Mouse (Mus musculus): Measurements from ENCODE around the gene S100a3. TPM values are rescaled to one million over a fixed set of nuclear protein-coding genes. Genes with fewer than 3 reads are reported as not detected.
A peak's percentile ranks its signal among the peaks of the same experiment; 100 is the strongest.

The S100a3 gene
- polyA plus RNA-seq (2016; fragmentation: Nextera tagmentation; extraction: Ambion mirVana) = not detected in 2 replicates

DNA sequence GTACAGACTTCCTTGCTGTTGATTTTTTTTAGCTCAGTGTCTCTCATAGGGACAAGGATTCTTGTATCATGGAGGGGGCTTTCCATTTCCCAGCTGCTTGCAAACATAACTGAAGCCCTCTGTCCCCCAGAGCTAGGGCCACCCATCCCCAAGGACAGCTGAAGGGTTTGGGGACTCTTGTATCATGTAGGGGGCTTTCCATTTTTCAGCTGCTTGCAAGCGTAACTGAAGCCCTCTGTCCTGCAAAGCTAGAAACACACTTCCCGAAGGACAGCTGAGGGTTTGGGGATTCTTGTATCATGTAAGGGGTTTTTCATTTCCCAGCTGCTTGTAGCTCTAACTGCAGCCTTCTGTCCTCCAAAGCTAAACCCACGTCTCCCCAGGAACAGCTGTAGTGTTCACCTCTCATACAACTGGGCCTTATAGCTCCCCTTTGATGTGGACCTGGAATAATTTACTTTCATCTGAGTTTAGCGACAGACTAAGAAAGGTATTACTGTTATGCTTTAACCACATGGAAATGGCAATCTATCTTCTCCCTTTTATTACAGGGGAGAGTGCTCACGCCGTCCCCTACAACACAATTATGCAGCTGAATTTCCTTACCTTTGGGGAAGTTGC is at the start of gene S100a3:
TSS of gene S100a3 (plus strand) at position 571 of the 621 bp plus-strand sequence.
- H3K4me3 ChIP-seq = no peak within 1 kb of the TSS
- 87% methylated on average over 6 of the region's 6 CpGs for WGBS
- peaks cover 4% of the 10 kb centered on the region; the same call in 1 of the 2 replicates for H3K4me1 ChIP-seq
- H3K27ac ChIP-seq = no peak within 1 kb of the TSS
- no peak for DNase-seq (ENCODE audit: extremely low spot score, low spot score)
- no peaks in the 10 kb centered on the region for H3K9me3 ChIP-seq
- no peaks in the 10 kb centered on the region for H3K27me3 ChIP-seq (ENCODE audit: poor library complexity, severe bottlenecking)
- no peaks in the 10 kb centered on the region for H3K36me3 ChIP-seq (replicated peaks)

DNA sequence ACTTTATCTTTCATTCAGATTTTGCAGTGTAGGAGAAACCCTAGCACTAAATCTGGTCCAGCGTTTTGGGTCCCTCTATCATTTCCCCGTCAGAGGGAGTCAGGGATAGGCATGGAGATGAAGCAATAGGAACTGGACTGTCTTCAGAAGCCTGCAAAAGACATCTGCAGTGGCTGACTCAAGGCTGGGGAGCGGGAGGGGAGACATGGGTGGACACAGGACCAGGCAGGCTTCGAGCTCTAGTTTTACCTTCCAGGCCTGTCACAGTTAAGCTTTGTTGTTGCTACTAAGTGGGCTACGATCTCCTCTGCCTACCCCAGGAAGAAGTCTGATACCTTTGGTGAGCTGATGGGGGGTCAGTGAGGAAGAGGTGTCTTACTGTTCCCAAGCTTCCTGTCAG is 48.1 kb upstream of the S100a3 start:
- peaks cover 50% of the 10 kb centered on the region for H3K27me3 ChIP-seq (ENCODE audit: poor library complexity, severe bottlenecking)
- no peaks in the 10 kb centered on the region for H3K9me3 ChIP-seq
- H3K4me3 ChIP-seq = no peak overlapping the region
- DNase-seq (ENCODE audit: extremely low spot score, low spot score) = no peak
- peaks cover 38% of the 10 kb centered on the region for H3K4me1 ChIP-seq
- H3K36me3 ChIP-seq (replicated peaks) = peaks cover 6% of the 10 kb centered on the region
- WGBS = 83% methylated on average over 5 of the region's 5 CpGs
- no peak overlapping the region for H3K27ac ChIP-seq

DNA sequence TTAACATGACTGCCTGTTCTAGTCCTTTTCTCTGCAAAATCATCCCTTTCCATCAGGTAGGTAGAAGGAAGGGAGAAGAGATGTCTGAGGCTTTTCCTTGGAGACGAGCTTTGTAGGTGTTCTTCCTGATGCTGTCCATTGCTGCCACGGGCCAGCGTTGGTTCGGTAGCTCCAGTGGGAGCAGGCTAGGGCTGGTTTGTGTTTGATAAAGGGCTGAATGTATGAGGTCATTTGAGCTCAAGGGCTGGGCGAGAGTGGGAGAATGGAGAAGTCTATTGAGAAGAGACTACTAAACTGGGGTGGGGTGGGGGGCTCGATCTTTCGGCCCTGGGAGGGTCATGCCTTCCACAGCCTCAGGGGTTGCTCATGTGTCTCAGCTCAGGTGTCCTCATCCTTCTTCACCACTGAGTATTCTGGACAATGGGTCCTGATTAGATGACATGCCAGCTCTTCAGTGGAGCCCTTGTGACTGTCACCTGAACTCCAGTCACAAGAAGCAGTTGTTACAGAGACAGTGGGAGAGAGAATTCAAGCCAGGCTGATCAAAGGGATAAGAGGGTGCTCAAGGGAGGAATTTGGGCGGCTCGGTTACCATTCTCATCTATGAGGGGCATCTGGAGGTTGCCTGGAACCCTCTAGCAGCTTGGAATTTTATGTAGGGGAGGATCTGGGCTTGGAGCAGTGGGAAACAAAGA is 47.3 kb upstream of the S100a3 start:
- no peak overlapping the region for H3K27ac ChIP-seq
- no peak for DNase-seq (ENCODE audit: extremely low spot score, low spot score)
- no peaks in the 10 kb centered on the region for H3K9me3 ChIP-seq
- WGBS = 76% methylated on average over 9 of the region's 9 CpGs
- H3K4me3 ChIP-seq = peak overlapping the region; percentile 52; the same call in 1 of the 2 replicates
- H3K36me3 ChIP-seq (replicated peaks) = no peaks in the 10 kb centered on the region
- H3K4me1 ChIP-seq = peaks cover 30% of the 10 kb centered on the region
- peaks cover 50% of the 10 kb centered on the region for H3K27me3 ChIP-seq (ENCODE audit: poor library complexity, severe bottlenecking)

DNA sequence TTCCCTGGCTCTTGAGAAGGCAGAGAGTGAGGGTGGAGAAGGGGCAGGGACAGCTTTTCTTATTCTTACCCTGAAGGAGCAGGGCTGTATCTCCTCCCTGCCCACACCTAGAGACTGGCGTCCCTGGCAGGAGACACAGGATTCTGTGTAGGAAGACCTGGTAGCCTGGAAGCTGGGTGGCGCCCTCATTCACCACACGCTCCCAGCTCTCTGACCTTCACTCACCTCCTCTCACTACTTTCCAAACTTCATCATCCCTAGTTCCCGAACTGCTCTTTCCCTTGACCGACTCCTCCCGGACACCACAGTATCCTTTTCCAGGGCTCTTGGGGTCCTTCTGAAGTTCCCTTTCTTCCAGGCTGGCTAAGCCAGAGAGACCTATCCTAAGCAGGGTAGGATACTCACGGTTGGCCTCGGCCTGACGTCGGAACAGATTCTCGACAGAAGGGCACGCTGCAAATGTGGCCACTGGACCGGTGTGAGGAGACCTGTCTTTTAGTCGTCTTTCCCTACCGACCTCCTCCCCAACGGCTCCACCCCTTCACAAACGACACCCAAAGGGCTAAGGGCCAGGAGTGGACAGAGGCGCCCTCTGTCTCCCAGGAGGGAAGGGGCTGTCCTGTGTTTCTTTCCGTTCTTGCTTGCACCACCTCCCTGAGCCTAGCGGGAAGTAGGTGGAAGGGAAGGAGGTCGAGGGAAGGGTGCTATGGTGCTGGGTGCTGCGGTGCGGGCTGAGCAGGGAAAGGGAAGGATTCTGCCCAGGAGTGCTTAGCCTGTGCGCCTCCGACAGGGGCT is 46.4 kb upstream of the S100a3 start, which contains the start of the genes S100a1 and S100a13:
TSS of gene S100a1 (minus strand) at position 597 of the 795 bp plus-strand sequence.
TSS of gene S100a13 (plus strand) at position 640 of the 795 bp plus-strand sequence.
- Histone ChIP-seq H3K27me3 (ENCODE audit: poor library complexity, severe bottlenecking) (peaks cover 50% of the 10 kb centered on the region), H3K4me3 (peak within 1 kb of the TSS; percentile 52), H3K36me3 (replicated peaks) (no peaks in the 10 kb centered on the region), H3K27ac (peak within 1 kb of the TSS; percentile 58), H3K4me1 (peaks cover 27% of the 10 kb centered on the region), H3K9me3 (no peaks in the 10 kb centered on the region)
- peak; percentile 32 for DNase-seq (ENCODE audit: extremely low spot score, low spot score)
- 3% methylated on average over 25 of the region's 25 CpGs for WGBS

DNA sequence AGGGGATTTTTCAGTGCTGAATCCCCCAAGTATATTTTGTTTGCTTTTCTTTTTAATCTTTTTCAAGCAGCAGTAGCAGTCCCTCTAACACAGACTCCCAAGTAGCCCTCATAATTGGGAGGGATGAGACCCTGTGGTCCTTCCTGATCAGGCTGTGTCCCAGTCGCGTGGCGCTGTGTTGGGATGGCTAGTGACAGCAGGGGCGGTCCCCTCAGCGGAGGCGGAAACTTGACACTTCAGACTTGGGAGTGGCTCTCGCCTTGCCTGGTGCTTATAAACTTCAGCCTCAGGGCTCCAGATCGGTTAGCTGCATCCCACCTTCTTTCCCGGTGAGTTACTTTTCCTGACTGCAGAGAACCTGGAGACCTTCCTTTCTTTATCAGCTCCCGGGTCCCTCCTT is 45.7 kb upstream of the S100a3 start:
- Histone ChIP-seq H3K27me3 (ENCODE audit: poor library complexity, severe bottlenecking) (peaks cover 50% of the 10 kb centered on the region), H3K27ac (peak overlapping the region; percentile 58; the same call in 1 of the 2 replicates)

DNA sequence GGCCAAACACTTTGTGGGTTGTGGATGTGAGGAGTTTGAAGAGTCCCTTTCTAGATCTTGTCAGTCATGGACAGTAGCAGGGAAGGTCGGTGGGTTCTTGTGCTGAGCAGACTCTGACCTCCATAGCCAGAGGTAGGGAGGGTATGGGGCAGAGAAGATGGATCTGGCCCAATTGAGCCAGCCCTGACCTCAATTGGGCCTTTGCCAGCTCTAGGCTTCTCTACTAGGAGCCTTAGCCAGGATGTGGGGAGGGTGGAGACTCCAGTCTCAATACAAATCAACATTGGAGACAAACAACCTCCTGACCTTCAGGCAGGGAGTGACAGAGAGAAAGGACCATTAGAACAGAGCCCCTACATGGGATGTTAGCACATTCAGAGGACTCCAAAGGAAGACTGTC is 45.1 kb upstream of the S100a3 start:
- peaks cover 50% of the 10 kb centered on the region for H3K27me3 ChIP-seq (ENCODE audit: poor library complexity, severe bottlenecking)
- no peak overlapping the region for H3K27ac ChIP-seq
- no peak for DNase-seq (ENCODE audit: extremely low spot score, low spot score)
- 46% methylated on average over 1 of the region's 1 CpGs for WGBS
- no peaks in the 10 kb centered on the region for H3K36me3 ChIP-seq (replicated peaks)
- H3K4me1 ChIP-seq = peaks cover 23% of the 10 kb centered on the region
- H3K9me3 ChIP-seq = no peaks in the 10 kb centered on the region
- peak overlapping the region; percentile 52 for H3K4me3 ChIP-seq

More for the DNA sequence above, 45.7 kb upstream of the S100a3 start:
- WGBS = 0% methylated on average over 10 of the region's 10 CpGs
- Histone ChIP-seq H3K9me3 (no peaks in the 10 kb centered on the region), H3K4me3 (peak overlapping the region; percentile 52), H3K4me1 (peaks cover 24% of the 10 kb centered on the region), H3K36me3 (replicated peaks) (no peaks in the 10 kb centered on the region)
- DNase-seq (ENCODE audit: extremely low spot score, low spot score) = peak; percentile 59

DNA sequence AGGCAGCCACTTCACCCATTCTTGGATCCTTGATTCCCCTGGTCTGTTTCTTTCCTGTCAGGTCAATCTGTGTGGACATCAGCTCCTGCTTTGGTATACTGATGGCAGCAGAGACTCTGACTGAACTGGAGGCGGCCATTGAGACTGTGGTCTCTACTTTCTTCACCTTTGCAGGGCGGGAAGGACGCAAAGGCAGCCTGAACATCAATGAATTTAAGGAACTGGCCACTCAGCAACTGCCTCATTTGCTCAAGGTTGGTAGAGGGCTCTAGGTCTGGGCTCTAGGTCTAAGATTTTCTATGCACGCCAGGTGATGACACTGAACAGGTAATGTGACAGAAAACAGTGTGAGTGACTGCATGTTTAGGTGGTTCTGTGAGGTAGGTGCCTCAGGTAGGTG is 44.6 kb upstream of the S100a3 start:
- H3K9me3 ChIP-seq = no peaks in the 10 kb centered on the region
- peaks cover 50% of the 10 kb centered on the region for H3K27me3 ChIP-seq (ENCODE audit: poor library complexity, severe bottlenecking)
- 92% methylated on average over 4 of the region's 4 CpGs for WGBS
- H3K27ac ChIP-seq = no peak overlapping the region
- H3K4me3 ChIP-seq = no peak overlapping the region
- no peaks in the 10 kb centered on the region for H3K36me3 ChIP-seq (replicated peaks)
- H3K4me1 ChIP-seq = peaks cover 23% of the 10 kb centered on the region
- DNase-seq (ENCODE audit: extremely low spot score, low spot score) = no peak

DNA sequence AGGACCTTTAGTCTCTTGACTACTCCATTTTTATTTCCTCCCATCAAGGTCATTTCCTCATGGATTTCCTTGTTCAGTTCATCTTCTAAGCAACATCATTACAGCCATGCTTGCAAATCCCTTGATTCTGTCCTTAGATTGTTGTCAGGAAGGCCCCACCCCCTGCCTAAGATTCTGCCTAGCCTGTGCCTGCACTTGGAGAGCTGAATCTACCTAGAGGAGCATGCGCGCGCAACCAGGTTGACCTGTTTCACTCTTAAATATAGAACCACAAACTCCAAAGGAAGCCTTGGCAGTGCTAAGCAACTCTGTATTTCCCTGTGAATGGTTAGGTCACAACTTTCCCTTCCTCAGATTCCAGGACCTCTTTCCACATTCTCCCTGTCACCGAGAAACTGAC is 42.7 kb upstream of the S100a3 start:
- peaks cover 23% of the 10 kb centered on the region for H3K4me1 ChIP-seq
- WGBS = 89% methylated on average over 4 of the region's 4 CpGs
- H3K27me3 ChIP-seq (ENCODE audit: poor library complexity, severe bottlenecking) = peaks cover 34% of the 10 kb centered on the region
- no peak overlapping the region for H3K27ac ChIP-seq
- H3K4me3 ChIP-seq = no peak overlapping the region
- no peak for DNase-seq (ENCODE audit: extremely low spot score, low spot score)
- no peaks in the 10 kb centered on the region for H3K36me3 ChIP-seq (replicated peaks)
- H3K9me3 ChIP-seq = no peaks in the 10 kb centered on the region

DNA sequence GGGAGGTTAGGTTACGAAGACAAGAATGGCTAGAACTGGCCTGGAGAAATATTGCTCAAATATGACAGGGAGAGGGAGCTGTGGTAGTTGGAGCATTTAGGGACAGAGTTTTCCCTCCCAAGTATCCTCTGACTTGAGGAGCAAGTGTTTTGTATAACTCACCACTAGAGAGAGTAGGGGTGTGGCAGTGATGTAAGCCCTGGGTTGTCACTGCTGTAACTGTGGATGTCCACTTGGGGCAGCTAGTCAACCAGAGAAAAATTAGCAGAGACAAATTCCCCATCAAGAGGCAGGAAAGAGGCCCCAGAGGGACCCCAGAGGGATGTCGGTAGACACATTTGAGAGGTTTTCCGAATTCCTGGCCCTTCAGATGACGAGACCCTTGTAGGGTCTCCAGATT is 35.0 kb upstream of the S100a3 start:
- DNase-seq (ENCODE audit: extremely low spot score, low spot score) = no peak
- H3K27me3 ChIP-seq (ENCODE audit: poor library complexity, severe bottlenecking) = no peaks in the 10 kb centered on the region
- H3K36me3 ChIP-seq (replicated peaks) = no peaks in the 10 kb centered on the region
- H3K27ac ChIP-seq = no peak overlapping the region
- H3K4me1 ChIP-seq = no peaks in the 10 kb centered on the region
- no peaks in the 10 kb centered on the region for H3K9me3 ChIP-seq
- 67% methylated on average over 4 of the region's 4 CpGs for WGBS
- no peak overlapping the region for H3K4me3 ChIP-seq

DNA sequence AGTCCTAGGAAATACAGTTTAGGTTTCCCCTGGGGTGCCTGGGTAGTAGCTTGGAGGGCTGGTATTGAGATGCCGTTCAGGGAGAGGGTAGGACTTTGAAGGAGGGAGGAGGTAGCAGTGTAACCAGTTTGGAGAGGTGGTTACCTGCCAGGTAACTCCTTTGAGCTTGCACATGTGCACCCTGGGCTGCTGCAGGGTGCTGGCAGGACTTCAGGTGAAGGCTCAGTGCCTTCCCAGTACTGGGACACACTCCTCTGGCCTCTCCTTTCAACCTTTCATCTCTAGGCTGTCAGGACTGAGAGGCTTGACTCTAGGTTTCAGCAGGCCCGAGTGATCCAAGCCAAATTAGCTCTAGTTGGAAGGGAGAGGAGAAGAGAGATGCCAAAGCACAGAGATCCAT is 34.3 kb upstream of the S100a3 start:
- no peaks in the 10 kb centered on the region for H3K9me3 ChIP-seq
- no peaks in the 10 kb centered on the region for H3K27me3 ChIP-seq (ENCODE audit: poor library complexity, severe bottlenecking)
- no peaks in the 10 kb centered on the region for H3K36me3 ChIP-seq (replicated peaks)
- DNase-seq (ENCODE audit: extremely low spot score, low spot score) = no peak
- no peaks in the 10 kb centered on the region for H3K4me1 ChIP-seq
- H3K4me3 ChIP-seq = no peak overlapping the region
- WGBS = 77% methylated on average over 2 of the region's 2 CpGs
- H3K27ac ChIP-seq = no peak overlapping the region

DNA sequence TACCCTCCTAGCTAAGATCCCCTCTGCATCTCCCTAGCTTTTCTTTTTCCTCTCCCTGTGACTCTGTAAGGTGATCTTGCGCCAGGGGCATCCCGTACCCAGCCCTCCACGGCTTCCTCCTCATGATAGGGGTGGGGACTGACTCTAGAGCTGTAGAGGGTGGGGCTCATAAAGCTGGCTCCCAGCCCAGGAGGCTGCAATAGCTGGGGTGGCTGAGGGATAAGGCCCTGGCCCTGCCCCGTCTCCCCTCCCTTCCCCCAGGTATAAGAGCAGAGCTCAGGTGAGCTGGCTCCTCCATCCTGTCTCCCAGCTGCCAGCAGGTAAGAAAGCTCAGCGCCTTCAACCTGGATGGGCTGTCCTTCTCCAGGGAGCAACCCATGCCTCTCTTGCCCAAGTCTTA is 33.8 kb upstream of the S100a3 start, which contains the start of gene S100a14:
TSS of gene S100a14 (plus strand) at position 277 of the 400 bp plus-strand sequence.
- Histone ChIP-seq H3K4me1 (no peaks in the 10 kb centered on the region), H3K36me3 (replicated peaks) (no peaks in the 10 kb centered on the region), H3K27ac (no peak within 1 kb of the TSS), H3K9me3 (no peaks in the 10 kb centered on the region), H3K27me3 (ENCODE audit: poor library complexity, severe bottlenecking) (no peaks in the 10 kb centered on the region), H3K4me3 (no peak within 1 kb of the TSS)
- no peak for DNase-seq (ENCODE audit: extremely low spot score, low spot score)
- WGBS = 77% methylated on average over 5 of the region's 5 CpGs

DNA sequence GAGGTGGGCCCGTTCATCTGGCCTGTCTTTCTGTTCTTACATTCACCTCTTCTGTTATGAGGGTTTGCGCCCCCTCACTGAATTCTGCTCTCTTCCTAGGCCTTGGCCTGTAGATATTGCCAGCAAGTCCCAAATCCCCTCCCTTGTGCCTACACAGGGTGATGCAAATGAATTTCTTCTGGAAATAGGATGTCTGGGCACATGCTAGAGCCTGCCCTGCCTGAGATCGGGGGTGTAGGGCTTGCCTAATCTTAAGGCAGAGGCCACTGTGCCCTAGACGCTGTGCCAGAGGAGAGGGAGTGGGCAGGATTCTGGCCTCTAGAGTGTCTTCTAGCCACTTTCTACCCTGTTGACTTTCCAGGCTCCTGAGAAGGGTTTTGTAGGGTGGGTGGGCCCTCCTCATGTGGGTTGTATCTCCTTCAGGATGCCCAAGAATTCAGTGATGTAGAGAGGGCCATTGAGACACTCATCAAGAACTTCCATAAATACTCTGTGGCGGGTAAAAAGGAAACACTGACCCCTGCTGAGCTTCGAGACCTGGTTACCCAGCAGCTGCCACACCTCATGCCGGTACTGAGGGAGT is 33.0 kb upstream of the S100a3 start:
- Histone ChIP-seq H3K4me3 (no peak overlapping the region), H3K9me3 (no peaks in the 10 kb centered on the region), H3K36me3 (replicated peaks) (no peaks in the 10 kb centered on the region), H3K27me3 (ENCODE audit: poor library complexity, severe bottlenecking) (no peaks in the 10 kb centered on the region), H3K27ac (no peak overlapping the region), H3K4me1 (no peaks in the 10 kb centered on the region)
- no peak for DNase-seq (ENCODE audit: extremely low spot score, low spot score)
- WGBS = 92% methylated on average over 7 of the region's 7 CpGs

All from forebrain, embryonic 10.5 days (tissue).